Mouse (Mus musculus) CH12.LX (cell line): ENCODE results near the gene Ikzf2. TPM values are rescaled to one million over a fixed set of nuclear protein-coding genes. Genes with fewer than 3 reads are reported as not detected.

ENCODE experiments used
- DNase-seq: peaks from one replicate; pipeline ENCODE4 v3.0.0-alpha.2; 2013; ENCODE audit errors: extremely low read depth
- H3K27ac ChIP-seq: 2 replicates; pipeline ENCODE4 v1.5.1; 2012; ENCODE audit warnings: low read depth, mild to moderate bottlenecking, control low read depth, moderate library complexity; ENCODE audit not compliant: insufficient read depth
- H3K27me3 ChIP-seq: replicated peaks from 2 replicates; pipeline ENCODE3; 2012; ENCODE audit warnings: inconsistent platforms
- H3K36me3 ChIP-seq, 2 experiments: replicated peaks in 1 of 2; 2 replicates each; pipeline versions ENCODE3 to v1.6.1; 2012; ENCODE audit warnings: inconsistent platforms in 1 of 2, low read length in 1 of 2, mild to moderate bottlenecking in 1 of 2, mixed read lengths in 1 of 2, moderate library complexity in 1 of 2; ENCODE audit not compliant: control insufficient read depth in 1 of 2, insufficient read depth in 1 of 2
- H3K4me1 ChIP-seq, 2 experiments: 2 replicates each; pipeline ENCODE4 v1.6.1; 2012; ENCODE audit warnings: inconsistent platforms in 1 of 2, moderate library complexity in 1 of 2; ENCODE audit not compliant: insufficient read depth in 2 of 2, control insufficient read depth in 1 of 2
- H3K4me2 ChIP-seq: 2 replicates; pipeline ENCODE4 v1.6.1; 2012; ENCODE audit warnings: low read depth, mild to moderate bottlenecking, control low read depth; ENCODE audit not compliant: poor library complexity, insufficient read depth, severe bottlenecking
- H3K4me3 ChIP-seq, 3 experiments: fragments of 150-350 bp in 1 of 3; sonication (generic) in 1 of 3; replicated peaks in 1 of 3; 2 replicates each; pipeline versions ENCODE3 to v1.5.1; 2011 to 2012; ENCODE audit warnings: low read depth in 2 of 3, low read length in 2 of 3, mild to moderate bottlenecking in 2 of 3, moderate library complexity in 2 of 3, control low read depth in 1 of 3, improper control_type of control experiment in 1 of 3, inconsistent platforms in 1 of 3, mixed read lengths in 1 of 3; ENCODE audit not compliant: poor library complexity in 1 of 3
- H3K79me2 ChIP-seq: replicated peaks from 2 replicates; pipeline ENCODE4 v1.6.1; 2012; ENCODE audit warnings: mild to moderate bottlenecking, moderate library complexity; ENCODE audit not compliant: control insufficient read depth, poor library complexity, insufficient read depth, severe bottlenecking; ENCODE audit errors: extremely low read depth
- H3K9ac ChIP-seq: 2 replicates; pipeline ENCODE4 v1.6.1; 2012; ENCODE audit warnings: low read depth, mild to moderate bottlenecking, control low read depth, moderate library complexity; ENCODE audit not compliant: insufficient read depth
- H3K9me3 ChIP-seq: replicated peaks from 2 replicates; pipeline ENCODE3; 2012; ENCODE audit warnings: low read length, inconsistent platforms, mixed read lengths
- BHLHE40 ChIP-seq: IDR thresholded peaks from 2 replicates; pipeline ENCODE4 v1.6.1; 2011; ENCODE audit warnings: mild to moderate bottlenecking, low read depth, low read length, improper control_type of control experiment
- EP300 ChIP-seq: IDR thresholded peaks from 2 replicates; pipeline ENCODE4 v1.6.1; 2011; ENCODE audit warnings: low read length, improper control_type of control experiment
- ETS1 ChIP-seq: conservative IDR thresholded peaks from 2 replicates; pipeline ENCODE4 v1.6.1; 2012; ENCODE audit warnings: low read depth, mild to moderate bottlenecking, inconsistent platforms, low read length, improper control_type of control experiment, moderate library complexity
- IRF4 ChIP-seq: IDR thresholded peaks from 2 replicates; pipeline ENCODE4 v1.6.1; 2014; ENCODE audit warnings: low read depth, mild to moderate bottlenecking, inconsistent platforms, low read length, improper control_type of control experiment
- JUN ChIP-seq: IDR thresholded peaks from 2 replicates; pipeline ENCODE4 v1.6.1; 2011; ENCODE audit warnings: low read depth, mild to moderate bottlenecking, low read length, improper control_type of control experiment, moderate library complexity; ENCODE audit not compliant: insufficient read depth
- JUND ChIP-seq: conservative IDR thresholded peaks from 2 replicates; pipeline ENCODE4 v1.6.1; 2011; ENCODE audit warnings: low read depth, low read length, improper control_type of control experiment
- MEF2A ChIP-seq: IDR thresholded peaks from 2 replicates; pipeline ENCODE4 v1.6.1; 2014; ENCODE audit warnings: low read depth, mild to moderate bottlenecking, inconsistent platforms, low read length, improper control_type of control experiment, borderline replicate concordance
- NELFE ChIP-seq: IDR thresholded peaks from 2 replicates; pipeline ENCODE4 v1.6.1; 2011; ENCODE audit warnings: low read depth, low read length, improper control_type of control experiment
- NRF1 ChIP-seq: IDR thresholded peaks from 2 replicates; pipeline ENCODE4 v1.6.1; 2014; ENCODE audit warnings: low read depth, mild to moderate bottlenecking, inconsistent platforms, low read length, improper control_type of control experiment, moderate library complexity
- RAD21 ChIP-seq: IDR thresholded peaks from 2 replicates; pipeline ENCODE4 v1.6.1; 2011; ENCODE audit warnings: low read depth, mild to moderate bottlenecking, low read length, improper control_type of control experiment, moderate library complexity
- SIN3A ChIP-seq: IDR thresholded peaks from 2 replicates; pipeline ENCODE4 v1.6.1; 2012; ENCODE audit warnings: low read length, improper control_type of control experiment, inconsistent platforms
- SMC3 ChIP-seq: IDR thresholded peaks from 2 replicates; pipeline ENCODE4 v1.6.1; 2011; ENCODE audit warnings: low read depth, low read length, improper control_type of control experiment
- TCF12 ChIP-seq: IDR thresholded peaks from 2 replicates; pipeline ENCODE4 v1.6.1; 2014; ENCODE audit warnings: low read depth, mild to moderate bottlenecking, inconsistent platforms, low read length, improper control_type of control experiment
- UBTF ChIP-seq: IDR thresholded peaks from 2 replicates; pipeline ENCODE4 v1.6.1; 2012; ENCODE audit warnings: low read depth, mild to moderate bottlenecking, inconsistent platforms, low read length, improper control_type of control experiment, moderate library complexity
- USF1 ChIP-seq: IDR thresholded peaks from 2 replicates; pipeline ENCODE4 v1.6.1; 2014; ENCODE audit warnings: low read depth, mild to moderate bottlenecking, inconsistent platforms, low read length, improper control_type of control experiment
- USF2 ChIP-seq: conservative IDR thresholded peaks from 2 replicates; pipeline ENCODE4 v1.6.1; 2011; ENCODE audit warnings: low read depth, low read length, improper control_type of control experiment
- ZC3H11A ChIP-seq: IDR thresholded peaks from 2 replicates; pipeline ENCODE4 v1.6.1; 2012; ENCODE audit warnings: low read depth, mild to moderate bottlenecking, inconsistent platforms, low read length, improper control_type of control experiment
- dilution Hi-C: fragments of 300-500 bp; cut with MboI; formaldehyde crosslinking; loops from 2 replicates; pipeline ENCODE4 v1.14.3; 2020; ENCODE audit warnings: low sequenced_read_pairs; ENCODE audit not compliant: extremely low pct_unique_long_range_greater_than_20kb, extremely low pct_ligation_motif_present
- in situ Hi-C: fragments of 300-500 bp; cut with MboI; formaldehyde crosslinking; loops from 3 replicates; pipeline ENCODE4 v1.14.3; 2019; ENCODE audit warnings: low sequenced_read_pairs, low pct_ligation_motif_present, low pct_unique_long_range_greater_than_20kb, mixed read lengths
- polyA plus RNA-seq: library from polyadenylated mRNA; unstranded; fragments of >175 nt; gene quantifications from 2 replicates; pipeline ENCODE4 v1.2.1, GENCODE M21; 2012; ENCODE audit warnings: low read depth; ENCODE audit not compliant: insufficient read length
- total RNA-seq, 2 experiments: library from RNA; depleted of rRNA; stranded (reverse); fragments of 300-350 nt in 1 of 2; fragments of >200 nt in 1 of 2; gene quantifications; 2 replicates each; pipeline ENCODE4 v1.2.3; 2012 to 2014

The Ikzf2 gene
- total and polyA plus RNA-seq, 3 experiments = not detected

DNA sequence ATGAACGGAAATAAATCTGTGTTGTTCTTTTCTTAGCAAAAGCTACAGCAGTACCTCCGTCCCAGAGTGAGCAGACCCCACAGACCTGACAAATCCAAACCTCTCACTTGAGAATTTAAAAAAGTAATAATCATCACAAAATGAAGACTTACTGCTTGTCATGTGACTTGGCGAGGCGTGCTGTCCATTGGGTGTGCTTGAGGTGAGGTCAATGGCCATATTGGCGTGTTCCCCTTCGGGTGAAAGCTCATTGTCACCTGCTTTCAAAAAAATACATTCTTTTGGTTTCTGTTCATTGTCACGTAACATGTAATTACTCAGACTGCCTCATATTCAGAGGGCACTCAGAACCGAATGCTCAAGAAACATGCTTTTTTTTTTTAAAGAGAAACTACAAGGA, 4.0 kb downstream of the Ikzf2 start:
- H3K9me3 ChIP-seq = peaks cover 5% of the 10 kb centered on the region
- no peak overlapping the region for H3K4me3 ChIP-seq
- H3K27me3 ChIP-seq = no peaks in the 10 kb centered on the region
- no peak for TF ChIP-seq NELFE
- TF ChIP-seq JUN = no peak
- no peak for TF ChIP-seq JUND
- H3K9ac ChIP-seq = no peak overlapping the region
- H3K79me2 ChIP-seq = no peaks in the 10 kb centered on the region
- dilution Hi-C loops = no loop called here
- in situ Hi-C loops = no loop called here
- H3K4me2 ChIP-seq = no peak overlapping the region
- no peak overlapping the region for H3K27ac ChIP-seq
- DNase-seq = no peak
- no peaks in the 10 kb centered on the region for H3K36me3 ChIP-seq
- no peaks in the 10 kb centered on the region for H3K4me1 ChIP-seq

DNA sequence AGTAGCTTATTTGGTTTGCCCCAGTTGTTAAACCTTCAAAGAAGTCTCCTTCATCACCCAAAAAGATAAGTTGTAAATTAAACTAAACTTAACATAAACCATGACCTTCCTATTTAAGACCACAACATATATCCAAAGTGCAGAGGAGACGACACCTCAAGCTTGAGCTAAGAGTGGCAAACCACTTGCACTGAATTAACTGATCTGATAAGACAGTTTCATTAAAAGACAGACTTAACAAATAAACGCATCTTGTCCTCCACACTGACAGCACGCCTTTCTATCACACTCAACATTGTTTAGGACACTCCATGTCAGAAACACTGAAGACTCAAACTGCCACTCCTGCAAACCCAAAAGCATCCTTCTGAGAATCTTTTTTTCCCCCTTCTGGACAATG, 4.8 kb downstream of the Ikzf2 start:
- H3K4me1 ChIP-seq = no peaks in the 10 kb centered on the region
- dilution Hi-C loops (no loop called here), in situ Hi-C loops (no loop called here)
- peaks cover 3% of the 10 kb centered on the region for H3K9me3 ChIP-seq
- TF ChIP-seq TCF12 = no peak
- no peak for TF ChIP-seq ZC3H11A
- TF ChIP-seq USF1 = no peak
- TF ChIP-seq JUND = no peak
- TF ChIP-seq EP300 = no peak
- TF ChIP-seq ETS1 = no peak
- no peak for TF ChIP-seq NRF1
- no peak for TF ChIP-seq RAD21
- TF ChIP-seq SMC3 = no peak
- no peak for TF ChIP-seq UBTF
- TF ChIP-seq USF2 = no peak
- no peak for TF ChIP-seq SIN3A
- no peak for TF ChIP-seq MEF2A
- TF ChIP-seq IRF4 = no peak
- no peak for TF ChIP-seq JUN
- no peak for TF ChIP-seq BHLHE40
- H3K4me2 ChIP-seq = no peak overlapping the region
- no peak for DNase-seq
- H3K4me3 ChIP-seq = no peak overlapping the region
- H3K36me3 ChIP-seq = no peaks in the 10 kb centered on the region
- H3K9ac ChIP-seq = no peak overlapping the region
- no peak overlapping the region for H3K27ac ChIP-seq
- H3K79me2 ChIP-seq = no peaks in the 10 kb centered on the region
- no peaks in the 10 kb centered on the region for H3K27me3 ChIP-seq
